Mouse (Mus musculus): ENCODE results near the gene Sdhc.
"Not testable (repeated sequence)": the region's sequence is repeated elsewhere in the genome, so short reads cannot be mapped to it uniquely, and the experiment has no call there.

The Sdhc gene

DNA sequence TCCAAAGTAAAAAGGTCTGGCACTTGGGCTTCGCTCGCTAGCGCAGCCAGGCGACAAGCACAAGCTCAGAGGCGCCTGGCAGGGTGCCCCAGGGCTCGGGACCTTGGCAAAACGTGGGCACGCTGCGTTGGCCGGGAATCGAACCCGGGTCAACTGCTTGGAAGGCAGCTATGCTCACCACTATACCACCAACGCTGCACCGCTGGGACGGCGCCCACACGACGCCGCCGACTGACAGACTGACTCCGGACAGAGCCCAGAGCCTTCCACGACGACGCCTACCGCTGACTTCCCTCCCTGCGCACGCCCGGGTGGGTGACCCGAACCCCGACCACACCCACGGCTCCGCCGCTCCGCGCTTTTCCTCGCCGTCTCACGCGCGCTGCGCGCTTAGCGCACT is 70.6 kb downstream of the Sdhc start:
- not testable (repeated sequence) for DNase-seq (ENCODE audit: low spot score in 2 of 2)

DNA sequence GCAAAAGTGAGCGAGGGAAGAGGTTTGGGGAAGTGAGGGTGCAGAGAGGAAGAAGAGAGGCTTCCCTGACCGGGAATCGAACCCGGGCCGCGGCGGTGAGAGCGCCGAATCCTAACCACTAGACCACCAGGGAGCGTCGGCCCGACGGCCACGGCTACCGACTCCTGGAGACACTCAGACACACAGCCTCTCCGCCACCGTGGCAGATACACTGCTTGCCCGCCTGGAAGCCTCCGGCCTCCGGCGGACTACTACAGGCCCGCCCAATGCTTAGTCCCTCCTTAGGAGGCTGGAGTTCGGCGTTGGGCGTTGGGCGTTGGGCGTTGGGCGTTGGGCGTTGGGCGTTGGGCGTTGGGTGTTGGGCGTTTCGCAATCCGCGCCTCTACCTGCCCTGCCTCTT is 71.1 kb downstream of the Sdhc start:
- not testable (repeated sequence) for DNase-seq (ENCODE audit: low spot score in 2 of 2)

DNA sequence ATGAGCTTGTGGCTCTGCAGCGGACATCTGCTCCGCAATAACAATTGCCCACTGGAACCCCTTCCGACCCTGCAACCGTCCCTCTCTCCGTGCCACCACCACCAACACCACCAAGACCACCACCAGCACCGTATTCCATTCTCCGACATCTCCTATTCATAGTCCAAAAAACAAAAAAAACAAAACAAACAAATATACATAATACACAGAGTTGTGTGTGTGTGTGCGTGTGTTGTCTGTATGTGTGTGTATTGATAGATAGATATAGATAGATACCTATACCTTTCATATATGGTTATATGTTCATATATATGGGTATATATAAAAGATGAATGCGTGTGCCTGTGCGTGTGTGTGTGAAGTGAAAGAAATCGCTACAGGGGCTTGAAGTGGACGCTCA is 72.0 kb downstream of the Sdhc start:
- DNase-seq (ENCODE audit: low spot score in 2 of 2), result not testable (repeated sequence)

DNA sequence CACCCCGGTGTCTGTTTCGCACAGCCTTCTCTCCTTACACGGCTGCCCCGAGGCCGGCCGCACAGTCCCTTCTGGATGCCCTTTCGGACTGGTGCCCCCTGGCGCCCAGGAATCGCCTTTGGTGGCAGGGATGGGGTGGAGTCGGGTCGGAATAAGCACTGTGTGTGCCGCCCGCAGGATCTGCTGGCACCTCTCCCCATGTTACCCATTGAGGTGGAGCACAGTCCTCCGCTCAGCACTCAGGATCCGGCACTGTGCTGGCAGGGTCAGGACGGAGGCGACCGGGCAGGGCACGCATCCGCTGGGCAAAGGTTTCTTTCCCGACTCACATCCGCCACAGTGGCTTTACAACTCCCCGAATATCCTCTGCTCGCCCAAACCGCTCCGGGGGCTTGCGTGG is 72.4 kb downstream of the Sdhc start:
- peak in 1 of 2 experiments; percentile 52 for DNase-seq (ENCODE audit: low spot score in 2 of 2)

DNA sequence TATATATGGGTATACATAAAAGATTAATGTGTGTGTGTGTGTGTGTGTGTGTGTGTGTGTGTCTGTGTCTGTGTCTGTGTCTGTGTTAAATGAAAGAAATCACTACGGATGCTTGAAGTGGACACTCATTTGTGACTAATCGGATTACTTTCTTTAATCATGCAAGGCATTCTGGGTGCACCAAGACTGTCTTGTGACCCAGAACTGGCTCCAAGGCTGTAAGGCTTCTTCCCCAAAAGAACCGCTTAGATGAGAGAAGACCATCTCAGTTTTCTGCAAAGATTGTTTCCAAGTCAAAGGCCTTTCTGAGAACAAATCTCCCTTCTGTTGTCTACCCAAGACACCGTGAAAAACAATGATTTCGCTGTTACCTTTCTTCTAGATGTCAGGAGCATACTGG is 73.2 kb downstream of the Sdhc start:
- not testable (repeated sequence) for DNase-seq (ENCODE audit: low spot score in 2 of 2)

Data from urinary bladder, postnatal 4 days (tissue).